Mouse (Mus musculus) left cerebral cortex, adult 2 months (tissue): ENCODE measurements at regions not wholly inside any gene's neighbourhood (a gene's known extent, or its start where the extent isn't known, plus 50 kb on each side); places are given as distances from the start of the nearest gene placed in this dataset.
"Not testable (repeated sequence)": the region's sequence is repeated elsewhere in the genome, so short reads cannot be mapped to it uniquely, and the experiment has no call there.

Experiments
- DNase-seq, 2 experiments: peaks; one replicate each; pipeline ENCODE4 v3.0.0; 2021 to 2022; ENCODE audit warnings: low spot score in 2 of 2, mixed read lengths in 1 of 2; ENCODE audit errors: extremely low spot score in 1 of 2
- H3K27ac ChIP-seq: fragments of 200-600 bp; 2 replicates; pipeline ENCODE4 v1.8.1; 2022
- H3K4me3 ChIP-seq: fragments of 200-600 bp; 2 replicates; pipeline ENCODE4 v1.8.1; 2022
- CTCF ChIP-seq: fragments of 200-600 bp; IDR thresholded peaks from 2 replicates; pipeline ENCODE4 v1.8.1; 2022; ENCODE audit warnings: antibody characterized with exemption, mild to moderate bottlenecking, moderate library complexity
- intact Hi-C: fragments of 180-260 bp; cut with DNase I; formaldehyde crosslinking; loops from one replicate; pipeline ENCODE4 v1.15.1; 2025

DNA sequence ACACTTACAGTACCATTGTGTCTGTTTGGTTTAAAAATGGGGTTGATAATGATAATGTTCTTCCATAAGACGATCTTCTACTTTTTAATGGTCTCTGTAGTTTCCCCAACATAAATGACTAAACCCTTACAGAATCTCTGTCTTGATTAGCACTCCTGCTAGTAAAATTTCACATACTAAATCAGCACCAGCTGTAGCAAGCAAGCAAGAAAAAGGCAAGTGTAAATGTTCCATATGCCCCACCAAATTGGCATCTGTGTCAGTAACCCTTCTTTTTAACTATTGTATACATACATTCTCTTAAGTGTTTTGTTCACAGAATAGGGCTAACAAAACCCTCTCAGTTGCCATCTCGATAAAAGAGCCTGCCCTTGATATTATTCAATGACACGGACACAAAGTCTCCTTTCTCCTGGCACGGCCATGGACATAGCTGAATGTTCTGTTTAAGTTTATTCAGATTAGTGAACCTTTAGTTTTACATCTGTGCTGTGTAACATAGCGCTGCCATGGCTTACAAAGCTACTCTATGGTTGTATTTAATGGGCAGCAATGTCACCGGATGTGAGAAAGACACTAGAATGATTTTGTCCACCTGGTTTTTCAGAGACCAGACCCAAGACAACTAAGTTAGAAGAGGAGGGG, 414.3 kb downstream of the Gtdc1 start:
- DNase-seq, result no peak

DNA sequence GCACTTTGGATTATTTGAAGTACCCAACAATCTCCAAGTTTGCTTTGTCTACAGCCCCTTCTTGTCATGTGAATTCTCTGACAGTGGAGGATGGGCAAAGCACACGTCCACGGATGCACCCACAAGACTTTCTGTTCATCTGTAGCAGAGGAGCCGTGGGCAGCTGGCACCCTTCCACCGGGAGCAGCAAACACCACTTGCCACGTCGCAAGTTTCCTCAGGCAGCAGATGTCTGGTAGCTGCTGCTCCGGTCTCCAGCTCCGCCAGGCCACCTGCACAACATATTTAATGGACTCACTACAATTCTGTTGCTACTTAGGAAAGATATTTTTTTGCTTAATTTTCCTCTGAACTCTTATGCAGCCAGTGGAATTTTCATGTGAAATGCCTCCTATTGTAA, 415.1 kb downstream of the Gtdc1 start:
- DNase-seq, result peak; percentile 62 to 75
- intact Hi-C loops, result no loop called here

More for the DNA sequence above, 414.3 kb downstream of the Gtdc1 start:
- intact Hi-C loops, result no loop called here
- Histone ChIP-seq H3K27ac (no peak overlapping the region), H3K4me3 (no peak overlapping the region)
- no peak for TF ChIP-seq CTCF

DNA sequence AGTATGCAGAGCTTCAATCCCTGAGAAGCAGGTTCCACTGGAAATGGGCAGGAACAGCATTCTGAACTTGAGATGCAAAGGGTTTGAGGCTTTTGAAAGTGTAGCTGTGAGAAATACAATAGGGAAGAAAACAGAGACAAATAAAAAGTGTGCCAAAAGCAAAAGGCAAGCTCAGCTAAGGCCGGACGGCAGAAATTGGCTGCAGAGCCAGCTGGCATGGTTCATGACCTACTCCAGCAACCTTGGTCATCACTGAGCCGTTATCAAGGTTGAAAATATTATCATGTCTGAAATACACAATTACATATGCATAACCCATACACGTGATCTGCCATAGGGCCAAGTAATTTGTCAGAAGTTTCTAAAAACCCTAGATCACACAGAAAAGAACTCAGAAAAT, 418.4 kb downstream of the Gtdc1 start:
- intact Hi-C loops, result no loop called here
- TF ChIP-seq CTCF, result no peak
- Histone ChIP-seq H3K4me3 (no peak overlapping the region), H3K27ac (no peak overlapping the region)
- no peak for DNase-seq

More for the DNA sequence above, 415.1 kb downstream of the Gtdc1 start:
- no peak overlapping the region for H3K27ac ChIP-seq
- no peak for TF ChIP-seq CTCF
- no peak overlapping the region for H3K4me3 ChIP-seq

DNA sequence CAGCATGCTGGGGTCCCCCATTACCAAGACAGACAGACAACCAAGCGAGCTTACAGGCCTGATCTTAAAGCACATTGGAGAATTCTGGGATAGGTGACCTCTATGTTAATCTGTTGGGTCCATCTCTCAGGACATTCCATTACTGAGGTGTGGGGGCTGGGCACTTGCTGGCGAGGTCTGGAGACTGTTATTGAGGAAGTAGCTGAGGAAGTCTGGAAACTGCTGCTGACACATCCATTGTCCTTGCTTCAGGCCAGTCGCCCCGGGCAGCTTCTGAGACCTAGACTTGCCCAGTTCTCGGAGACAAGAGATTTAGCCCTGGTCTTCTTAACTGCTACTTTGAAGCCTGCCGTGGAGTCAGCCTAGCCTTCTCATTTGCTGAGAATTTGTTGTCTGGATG, 423.2 kb downstream of the Gtdc1 start:
- H3K27ac ChIP-seq, result no peak overlapping the region
- TF ChIP-seq CTCF, result no peak
- no peak overlapping the region for H3K4me3 ChIP-seq
- intact Hi-C loops, result no loop called here
- DNase-seq, result no peak

DNA sequence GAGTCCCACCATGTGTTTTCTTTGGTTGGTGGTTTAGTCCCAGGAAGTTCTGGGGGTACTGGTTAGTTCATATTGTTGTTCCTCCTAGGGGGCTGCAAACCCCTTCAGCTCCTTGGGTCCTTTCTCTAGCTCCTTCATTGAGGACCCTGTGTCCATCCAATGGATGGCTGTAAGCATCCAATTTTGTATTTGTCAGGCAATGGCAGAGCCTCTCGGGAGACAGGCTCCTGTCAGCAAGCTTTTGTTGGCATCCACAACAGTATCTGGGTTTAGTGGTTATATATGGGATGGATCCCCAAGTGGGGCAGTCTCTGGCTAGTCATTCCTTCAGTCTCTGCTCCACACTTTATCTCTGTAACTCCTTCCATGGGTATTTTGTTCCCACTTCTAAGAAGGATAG, 436.7 kb downstream of the Gtdc1 start:
- H3K4me3 ChIP-seq, DNase-seq, intact Hi-C loops, H3K27ac ChIP-seq: not testable (repeated sequence)

DNA sequence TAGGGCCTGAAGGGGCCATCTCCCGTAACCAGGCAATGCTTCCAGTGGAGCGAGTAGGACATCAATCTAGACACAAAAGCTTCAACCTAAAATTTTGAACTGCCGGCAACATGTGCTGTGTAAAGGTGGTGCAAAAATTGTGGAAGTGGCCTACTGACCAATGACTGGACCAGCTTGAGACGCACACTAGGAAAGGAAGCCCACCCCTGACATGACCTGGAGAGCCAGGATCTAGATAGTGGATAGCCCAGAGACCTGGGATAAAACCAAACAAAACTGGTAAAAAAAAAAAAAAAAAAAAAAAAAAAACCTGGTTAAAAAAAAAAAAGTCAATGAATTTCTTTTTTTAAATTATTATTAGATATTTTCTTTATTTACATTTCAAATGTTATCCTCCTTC, 437.2 kb downstream of the Gtdc1 start:
- no peak for DNase-seq
- H3K27ac ChIP-seq, result no peak overlapping the region
- no peak for TF ChIP-seq CTCF
- intact Hi-C loops, result no loop called here
- H3K4me3 ChIP-seq, result no peak overlapping the region

DNA sequence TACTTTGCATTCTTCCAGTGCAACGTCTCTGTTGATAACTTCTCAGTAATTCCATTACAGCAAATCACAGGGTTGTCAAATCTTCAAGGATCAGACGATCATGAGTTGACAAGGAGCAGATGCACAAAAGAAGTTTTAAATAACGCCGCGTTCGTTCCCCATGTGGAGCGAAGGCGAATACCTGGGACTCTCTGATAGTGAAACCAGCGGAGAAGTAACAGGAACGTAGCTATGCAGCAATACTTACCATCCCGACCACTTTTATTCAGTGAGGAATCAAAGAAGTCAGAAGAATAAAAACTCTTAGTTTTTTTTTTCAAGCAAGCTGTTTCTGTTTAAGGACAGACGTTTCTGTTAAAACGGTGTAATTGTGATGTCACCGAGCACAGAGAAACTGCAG, 441.6 kb downstream of the Gtdc1 start:
- intact Hi-C loops, result no loop called here
- TF ChIP-seq CTCF, result no peak
- no peak for DNase-seq
- Histone ChIP-seq H3K27ac (no peak overlapping the region), H3K4me3 (peak overlapping the region; percentile 38)

DNA sequence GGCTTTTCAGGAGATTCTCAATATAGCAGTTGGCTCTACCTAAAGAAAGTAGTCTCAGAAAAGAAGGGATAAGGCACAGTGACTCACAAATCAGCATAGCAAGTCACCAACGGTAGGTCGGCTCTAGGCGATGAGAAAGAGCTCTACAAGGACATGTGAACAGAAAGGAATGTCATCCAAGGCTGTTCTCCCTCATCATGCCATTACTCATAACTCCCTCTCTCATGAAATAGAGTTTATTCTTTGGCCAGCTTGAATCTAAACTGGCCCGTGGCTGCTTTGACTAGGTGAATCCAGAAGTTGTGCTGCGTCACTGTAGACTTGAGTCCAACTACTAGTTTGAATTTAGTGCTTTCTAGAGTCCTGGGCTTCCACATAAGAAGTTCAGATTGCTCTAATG, 447.7 kb downstream of the Gtdc1 start:
- H3K4me3 ChIP-seq, result no peak overlapping the region
- no peak overlapping the region for H3K27ac ChIP-seq
- no peak for DNase-seq
- intact Hi-C loops, result no loop called here
- no peak for TF ChIP-seq CTCF

DNA sequence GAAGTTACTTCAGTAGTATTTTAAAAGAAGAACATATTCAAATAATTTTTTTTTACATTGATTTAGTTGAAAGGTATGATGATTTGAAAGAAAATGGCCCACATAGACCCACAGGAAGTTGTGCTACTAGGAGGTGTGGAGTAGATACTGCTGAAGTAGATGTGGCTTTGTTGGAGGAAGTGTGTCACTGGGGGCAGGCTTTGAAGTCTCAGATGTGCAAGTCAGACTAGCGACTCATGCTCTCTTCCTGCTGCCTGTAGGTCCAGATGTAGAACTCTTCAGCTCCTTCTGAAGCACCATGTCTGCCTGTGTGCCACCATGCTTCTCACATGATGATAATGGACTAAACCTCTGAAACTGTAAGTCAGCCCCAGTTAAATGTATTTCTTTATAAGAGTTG, 452.0 kb downstream of the Gtdc1 start:
- no peak overlapping the region for H3K27ac ChIP-seq
- intact Hi-C loops, result no loop called here
- TF ChIP-seq CTCF, result no peak
- no peak overlapping the region for H3K4me3 ChIP-seq
- DNase-seq, result no peak

DNA sequence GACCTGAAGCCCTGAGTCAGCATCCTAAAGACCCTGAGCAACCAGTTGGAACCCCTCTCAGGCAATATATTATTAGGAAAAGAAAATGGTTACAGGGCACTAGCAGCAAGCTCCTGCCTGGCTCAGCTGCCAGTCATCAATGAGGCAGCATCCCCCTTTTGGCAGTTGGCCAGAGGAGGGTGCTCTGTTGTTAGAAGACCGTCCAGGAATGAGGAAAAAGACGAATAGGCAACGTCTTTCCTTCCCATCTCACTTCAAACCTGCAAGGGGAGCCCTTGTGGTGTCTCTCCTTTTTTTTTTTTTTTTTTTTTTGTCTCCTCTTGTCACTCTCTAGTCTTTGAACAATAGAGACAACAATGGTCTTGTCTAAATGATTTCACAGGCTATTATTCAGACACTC, 452.8 kb downstream of the Gtdc1 start:
- H3K4me3 ChIP-seq, result no peak overlapping the region
- no peak overlapping the region for H3K27ac ChIP-seq
- intact Hi-C loops, result no loop called here
- no peak for DNase-seq
- no peak for TF ChIP-seq CTCF

DNA sequence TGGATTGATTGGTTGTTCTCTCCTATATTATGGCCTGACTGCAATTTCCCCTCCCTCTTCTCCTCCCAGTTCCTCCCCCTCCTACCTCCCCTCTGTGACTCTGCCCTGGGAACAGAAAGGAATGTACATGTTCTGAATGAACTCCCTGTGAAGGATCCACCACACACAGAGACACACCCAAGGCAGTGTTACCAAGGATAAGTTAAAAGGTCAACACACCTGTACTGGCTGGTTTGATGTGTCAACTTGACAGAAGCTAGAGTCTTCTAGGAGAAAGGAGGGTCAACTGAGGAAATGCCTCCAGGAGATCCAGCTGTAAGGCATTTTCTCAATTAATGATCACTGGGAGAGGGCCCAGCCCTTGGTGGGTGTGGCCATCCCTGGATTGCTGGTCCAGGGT, 456.1 kb downstream of the Gtdc1 start:
- no peak for DNase-seq
- intact Hi-C loops, result no loop called here
- Histone ChIP-seq H3K4me3 (no peak overlapping the region), H3K27ac (no peak overlapping the region)
- TF ChIP-seq CTCF, result no peak

DNA sequence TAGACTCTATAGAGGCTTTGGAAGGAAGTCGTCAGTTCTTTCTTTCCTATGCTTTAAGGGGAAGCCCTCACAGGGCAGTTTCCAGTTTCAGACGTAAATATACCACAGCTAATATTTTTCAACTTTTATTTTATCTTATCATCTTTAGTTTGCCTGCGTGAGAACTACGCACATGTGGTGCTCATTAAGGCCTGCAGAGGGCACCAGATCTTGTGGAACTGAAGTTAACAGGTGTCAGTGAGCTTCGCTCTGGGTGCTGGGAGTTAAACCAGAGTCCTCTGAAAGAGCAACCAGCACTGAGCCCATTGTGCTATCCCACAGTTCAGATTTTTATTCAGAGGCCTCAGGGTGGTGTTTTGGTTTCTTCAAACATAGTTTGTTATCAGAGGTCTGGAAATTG, 456.5 kb downstream of the Gtdc1 start:
- intact Hi-C loops, result no loop called here
- no peak overlapping the region for H3K4me3 ChIP-seq
- TF ChIP-seq CTCF, result no peak; the same call in 1 of the 2 replicates
- DNase-seq, result no peak
- H3K27ac ChIP-seq, result no peak overlapping the region

DNA sequence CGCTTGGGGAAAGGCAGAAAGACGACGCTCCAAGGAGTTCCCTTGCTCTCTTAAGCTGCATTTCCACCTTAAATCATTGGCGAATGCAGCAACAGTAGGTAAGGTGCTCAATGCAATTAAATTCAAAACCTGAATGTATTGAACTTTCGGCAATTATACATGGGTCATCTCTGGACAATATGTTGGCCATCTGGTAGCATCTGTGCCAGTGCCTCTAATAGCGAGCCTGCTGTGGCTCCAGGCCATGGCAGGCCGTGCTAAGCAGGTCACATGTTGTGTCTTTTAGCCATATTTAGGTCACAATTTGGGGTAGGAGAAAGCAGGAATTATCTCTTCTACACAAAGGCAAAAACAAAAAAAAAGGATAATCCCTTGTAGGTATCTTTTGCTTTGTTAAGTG, 462.8 kb downstream of the Gtdc1 start:
- TF ChIP-seq CTCF, result no peak
- H3K27ac ChIP-seq, result no peak overlapping the region
- H3K4me3 ChIP-seq, result no peak overlapping the region
- no peak for DNase-seq
- intact Hi-C loops, result no loop called here
